Mouse (Mus musculus) MEL (cell line): ENCODE results near the gene Gm20388. TPM values are rescaled to one million over a fixed set of nuclear protein-coding genes. Genes with fewer than 3 reads are reported as not detected.
A peak's percentile ranks its signal among the peaks of the same experiment; 100 is the strongest.

ENCODE experiments used
- DNase-seq: peaks from one replicate; pipeline ENCODE4 v3.0.0; 2011; ENCODE audit warnings: low read depth, low spot score
- H3K27ac ChIP-seq: 2 replicates; pipeline ENCODE4 v1.5.1; 2012; ENCODE audit warnings: low read depth, mild to moderate bottlenecking, control low read depth, low read length, moderate library complexity; ENCODE audit not compliant: control insufficient read depth
- H3K27me3 ChIP-seq, 2 experiments: fragments of 150-350 bp in 1 of 2; sonication (generic) in 1 of 2; 2 replicates each; pipeline ENCODE4 v1.6.1; 2012; ENCODE audit warnings: low read length in 2 of 2, mild to moderate bottlenecking in 2 of 2, improper control_type of control experiment in 1 of 2, moderate library complexity in 1 of 2; ENCODE audit not compliant: insufficient read depth in 2 of 2, control insufficient read depth in 1 of 2
- H3K36me3 ChIP-seq, 2 experiments: 2 replicates each; pipeline ENCODE4 v1.6.1; 2012 to 2014; ENCODE audit warnings: low read length in 2 of 2, improper control_type of control experiment in 1 of 2, inconsistent platforms in 1 of 2, mild to moderate bottlenecking in 1 of 2; ENCODE audit not compliant: insufficient read depth in 2 of 2, control insufficient read depth in 1 of 2
- H3K4me1 ChIP-seq, 2 experiments: fragments of 150-350 bp in 1 of 2; sonication (generic) in 1 of 2; 2 replicates each; pipeline ENCODE4 v1.6.1; 2012; ENCODE audit warnings: low read length in 2 of 2, improper control_type of control experiment in 1 of 2, mild to moderate bottlenecking in 1 of 2; ENCODE audit not compliant: insufficient read depth in 2 of 2, control insufficient read depth in 1 of 2
- H3K4me3 ChIP-seq, 2 experiments: fragments of 150-350 bp in 1 of 2; sonication (generic) in 1 of 2; 2 replicates each; pipeline ENCODE4 v1.5.1; 2012; ENCODE audit warnings: low read depth in 2 of 2, low read length in 2 of 2, mild to moderate bottlenecking in 2 of 2, moderate library complexity in 2 of 2, control low read depth in 1 of 2, improper control_type of control experiment in 1 of 2; ENCODE audit not compliant: control insufficient read depth in 1 of 2, insufficient read depth in 1 of 2
- H3K79me2 ChIP-seq: 2 replicates; pipeline ENCODE4 v1.6.1; 2012; ENCODE audit warnings: mild to moderate bottlenecking, low read length, moderate library complexity; ENCODE audit not compliant: control insufficient read depth, poor library complexity, insufficient read depth
- H3K9ac ChIP-seq: 2 replicates; pipeline ENCODE4 v1.6.1; 2012; ENCODE audit warnings: low read depth, mild to moderate bottlenecking, control low read depth, low read length, moderate library complexity; ENCODE audit not compliant: control insufficient read depth, poor library complexity, severe bottlenecking
- H3K9me3 ChIP-seq: fragments of 150-350 bp; sonication (generic); replicated peaks from 2 replicates; pipeline ENCODE4 v1.6.1; 2012; ENCODE audit warnings: mild to moderate bottlenecking, low read length, improper control_type of control experiment, moderate library complexity; ENCODE audit not compliant: insufficient read depth
- BHLHE40 ChIP-seq: IDR thresholded peaks from 2 replicates; pipeline ENCODE4 v1.6.1; 2012; ENCODE audit warnings: low read depth, mild to moderate bottlenecking, inconsistent platforms, low read length, improper control_type of control experiment, borderline replicate concordance
- CHD1 ChIP-seq: IDR thresholded peaks from 2 replicates; pipeline ENCODE4 v1.6.1; 2012; ENCODE audit warnings: low read depth, mild to moderate bottlenecking, inconsistent platforms, low read length, improper control_type of control experiment
- CHD2 ChIP-seq: IDR thresholded peaks from 2 replicates; pipeline ENCODE4 v1.6.1; 2011; ENCODE audit warnings: low read length, improper control_type of control experiment
- CTCF ChIP-seq, 3 experiments: IDR thresholded peaks in 2 of 3; conservative IDR thresholded peaks in 1 of 3; 2 replicates each; pipeline ENCODE4 v1.5.1; 2011 to 2012; ENCODE audit warnings: low read length in 3 of 3, low read depth in 2 of 3, mild to moderate bottlenecking in 2 of 3, improper control_type of control experiment in 1 of 3, inconsistent platforms in 1 of 3, mixed read lengths in 1 of 3, moderate library complexity in 1 of 3; ENCODE audit not compliant: control insufficient read depth in 1 of 3, insufficient read depth in 1 of 3, poor library complexity in 1 of 3, severe bottlenecking in 1 of 3
- E2F4 ChIP-seq: IDR thresholded peaks from 2 replicates; pipeline ENCODE4 v1.6.1; 2011; ENCODE audit warnings: low read depth, low read length, improper control_type of control experiment, borderline replicate concordance
- ELF1 ChIP-seq: IDR thresholded peaks from 2 replicates; pipeline ENCODE4 v1.6.1; 2014; ENCODE audit warnings: low read depth, mild to moderate bottlenecking, inconsistent platforms, low read length, improper control_type of control experiment, moderate library complexity
- ETS1 ChIP-seq: IDR thresholded peaks from 2 replicates; pipeline ENCODE4 v1.6.1; 2012; ENCODE audit warnings: low read depth, mild to moderate bottlenecking, inconsistent platforms, low read length, improper control_type of control experiment, moderate library complexity
- GABPA ChIP-seq: IDR thresholded peaks from 2 replicates; pipeline ENCODE4 v1.6.1; 2012; ENCODE audit warnings: low read depth, mild to moderate bottlenecking, inconsistent platforms, low read length, improper control_type of control experiment, moderate library complexity
- GATA1 ChIP-seq: IDR thresholded peaks from 2 replicates; pipeline ENCODE4 v1.6.1; 2011; ENCODE audit warnings: low read depth, low read length, improper control_type of control experiment
- HCFC1 ChIP-seq: IDR thresholded peaks from 2 replicates; pipeline ENCODE4 v1.6.1; 2012; ENCODE audit warnings: low read depth, mild to moderate bottlenecking, inconsistent platforms, low read length, improper control_type of control experiment, moderate library complexity
- JUND ChIP-seq: IDR thresholded peaks from 2 replicates; pipeline ENCODE4 v1.6.1; 2011; ENCODE audit warnings: low read depth, mild to moderate bottlenecking, improper control_type of control experiment, low read length
- KAT2A ChIP-seq: conservative IDR thresholded peaks from 2 replicates; pipeline ENCODE4 v1.6.1; 2012; ENCODE audit warnings: low read depth, low read length, improper control_type of control experiment, inconsistent platforms
- MAFK ChIP-seq: IDR thresholded peaks from 2 replicates; pipeline ENCODE4 v1.6.1; 2011; ENCODE audit warnings: low read depth, mild to moderate bottlenecking, low read length, improper control_type of control experiment, borderline replicate concordance
- MAX ChIP-seq: IDR thresholded peaks from 2 replicates; pipeline ENCODE4 v1.6.1; 2011; ENCODE audit warnings: low read length, improper control_type of control experiment
- MAZ ChIP-seq: IDR thresholded peaks from 2 replicates; pipeline ENCODE4 v1.6.1; 2012; ENCODE audit warnings: low read depth, mild to moderate bottlenecking, inconsistent platforms, low read length, improper control_type of control experiment
- MEF2A ChIP-seq: IDR thresholded peaks from 2 replicates; pipeline ENCODE4 v1.6.1; 2014; ENCODE audit warnings: low read depth, mild to moderate bottlenecking, inconsistent platforms, low read length, improper control_type of control experiment; ENCODE audit not compliant: poor library complexity, insufficient replicate concordance, severe bottlenecking; ENCODE audit errors: extremely low read depth
- MXI1 ChIP-seq: IDR thresholded peaks from 2 replicates; pipeline ENCODE4 v1.6.1; 2011; ENCODE audit warnings: mild to moderate bottlenecking, low read depth, low read length, improper control_type of control experiment
- MYB ChIP-seq: IDR thresholded peaks from 2 replicates; pipeline ENCODE4 v1.6.1; 2011; ENCODE audit warnings: mild to moderate bottlenecking, low read depth, low read length, improper control_type of control experiment
- MYC ChIP-seq: IDR thresholded peaks from 2 replicates; pipeline ENCODE4 v1.6.1; 2011; ENCODE audit warnings: low read depth, mild to moderate bottlenecking, low read length, improper control_type of control experiment, moderate library complexity
- NELFE ChIP-seq: IDR thresholded peaks from 2 replicates; pipeline ENCODE4 v1.6.1; 2011; ENCODE audit warnings: low read depth, low read length, improper control_type of control experiment
- NRF1 ChIP-seq: IDR thresholded peaks from 2 replicates; pipeline ENCODE4 v1.6.1; 2014; ENCODE audit warnings: low read depth, mild to moderate bottlenecking, inconsistent platforms, low read length, improper control_type of control experiment, moderate library complexity; ENCODE audit not compliant: poor library complexity, insufficient read depth, severe bottlenecking
- POLR2A ChIP-seq, 2 experiments: IDR thresholded peaks; 2 replicates each; pipeline ENCODE4 v1.6.1; 2011 to 2012; ENCODE audit warnings: low read length in 2 of 2, mild to moderate bottlenecking in 2 of 2, control low read depth in 1 of 2, improper control_type of control experiment in 1 of 2, low read depth in 1 of 2, moderate library complexity in 1 of 2; ENCODE audit not compliant: control insufficient read depth in 1 of 2, insufficient read depth in 1 of 2, poor library complexity in 1 of 2
- POLR2AphosphoS2 ChIP-seq: IDR thresholded peaks from 2 replicates; pipeline ENCODE4 v1.6.1; 2011; ENCODE audit warnings: low read length, improper control_type of control experiment
- POLR2AphosphoS5 ChIP-seq: IDR thresholded peaks from 2 replicates; pipeline ENCODE4 v1.6.1; 2012; ENCODE audit warnings: low read depth, borderline replicate concordance, mild to moderate bottlenecking, inconsistent platforms, low read length, moderate library complexity, mixed read lengths
- RAD21 ChIP-seq: IDR thresholded peaks from 2 replicates; pipeline ENCODE4 v1.6.1; 2011; ENCODE audit warnings: mild to moderate bottlenecking, low read depth, low read length, improper control_type of control experiment
- RCOR1 ChIP-seq: IDR thresholded peaks from 2 replicates; pipeline ENCODE4 v1.6.1; 2012; ENCODE audit warnings: low read depth, mild to moderate bottlenecking, inconsistent platforms, low read length, improper control_type of control experiment
- SIN3A ChIP-seq: IDR thresholded peaks from 2 replicates; pipeline ENCODE4 v1.6.1; 2012; ENCODE audit warnings: low read length, improper control_type of control experiment, inconsistent platforms
- SMC3 ChIP-seq: IDR thresholded peaks from 2 replicates; pipeline ENCODE4 v1.6.1; 2011; ENCODE audit warnings: low read depth, low read length, improper control_type of control experiment
- TAL1 ChIP-seq: IDR thresholded peaks from 2 replicates; pipeline ENCODE4 v1.6.1; 2012; ENCODE audit warnings: mild to moderate bottlenecking, inconsistent platforms, low read length, moderate library complexity, mixed read lengths
- TBP ChIP-seq: IDR thresholded peaks from 2 replicates; pipeline ENCODE4 v1.8.0; 2011; ENCODE audit warnings: low read depth, low read length, improper control_type of control experiment
- TCF12 ChIP-seq: IDR thresholded peaks from 2 replicates; pipeline ENCODE4 v1.6.1; 2014; ENCODE audit warnings: low read depth, mild to moderate bottlenecking, inconsistent platforms, low read length, improper control_type of control experiment, moderate library complexity
- UBTF ChIP-seq: IDR thresholded peaks from 2 replicates; pipeline ENCODE4 v1.6.1; 2012; ENCODE audit warnings: low read depth, mild to moderate bottlenecking, inconsistent platforms, low read length, improper control_type of control experiment, moderate library complexity, borderline replicate concordance; ENCODE audit not compliant: insufficient read depth
- ZC3H11A ChIP-seq: IDR thresholded peaks from 2 replicates; pipeline ENCODE4 v1.6.1; 2012; ENCODE audit warnings: low read depth, mild to moderate bottlenecking, inconsistent platforms, low read length, improper control_type of control experiment
- ZKSCAN1 ChIP-seq: IDR thresholded peaks from 2 replicates; pipeline ENCODE4 v1.6.1; 2012; ENCODE audit warnings: low read depth, mild to moderate bottlenecking, inconsistent platforms, low read length, improper control_type of control experiment, moderate library complexity
- ZMIZ1 ChIP-seq: IDR thresholded peaks from 2 replicates; pipeline ENCODE4 v1.6.1; 2012; ENCODE audit warnings: low read depth, mild to moderate bottlenecking, inconsistent platforms, low read length, improper control_type of control experiment, moderate library complexity
- ZNF384 ChIP-seq: IDR thresholded peaks from 2 replicates; pipeline ENCODE4 v1.6.1; 2012; ENCODE audit warnings: low read depth, mild to moderate bottlenecking, inconsistent platforms, low read length, improper control_type of control experiment
- polyA plus RNA-seq, 2 experiments: library from polyadenylated mRNA; stranded (reverse) in 1 of 2; unstranded in 1 of 2; fragments of >175 nt in 1 of 2; fragments of >200 nt in 1 of 2; gene quantifications; 2 replicates each; pipeline versions ENCODE4 v1.2.1 to v1.2.4; 2012; ENCODE audit warnings: low replicate concordance in 2 of 2, low read depth in 1 of 2; ENCODE audit not compliant: insufficient read length in 2 of 2, insufficient read depth in 1 of 2, missing spikeins in 1 of 2
- total RNA-seq: library from RNA; depleted of rRNA; stranded (reverse); fragments of 300-350 nt; gene quantifications from 2 replicates; pipeline ENCODE4 v1.2.3, GENCODE M21; 2012

Gm20388 gene
- total and polyA plus RNA-seq, 3 experiments = 11.1 to 17.8 TPM; not detected in 1

DNA sequence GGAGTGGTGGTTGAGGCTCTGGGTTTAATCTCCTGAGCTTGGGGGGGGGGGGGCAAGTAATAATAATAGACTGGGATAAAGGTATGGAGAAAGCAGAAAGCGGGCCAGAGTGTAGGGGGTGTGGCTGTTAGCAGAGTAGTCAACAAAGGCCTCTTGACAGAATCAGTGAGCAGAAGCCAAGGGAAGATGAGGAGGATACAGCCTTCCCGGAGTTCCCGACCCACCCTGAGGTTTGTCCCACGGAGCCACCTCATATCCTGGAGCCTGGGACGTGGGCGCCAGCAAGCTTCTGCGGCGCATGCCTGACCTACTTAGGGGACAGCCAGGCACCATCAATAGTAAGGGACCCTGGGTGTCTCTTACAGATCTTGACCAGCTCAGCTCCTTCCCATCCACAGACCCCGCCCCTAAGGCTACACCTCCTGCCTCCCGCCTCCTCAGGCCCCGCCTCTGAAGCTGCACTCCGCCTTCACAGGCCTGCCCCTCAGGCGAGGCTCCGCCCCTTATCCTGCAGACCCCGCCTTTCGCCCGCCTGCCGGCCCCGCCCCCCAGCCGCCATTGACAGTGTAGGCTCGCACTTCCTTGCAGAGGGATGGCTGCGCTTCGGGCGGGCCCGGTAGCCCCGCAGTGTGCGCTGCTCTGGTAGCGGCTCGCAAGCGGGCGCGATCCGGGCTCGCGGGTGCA, 48.8 kb upstream of the Gm20388 start, which contains the start of gene Klhl36:
Gene Klhl36 (plus strand): TSS at position 561 of the 684 bp plus-strand sequence.
- DNase-seq = peak; percentile 93
- TF ChIP-seq ZNF384 (no peak), MEF2A (no peak), TCF12 (peak; percentile 27), ZC3H11A (no peak), MAFK (no peak), KAT2A (no peak), POLR2AphosphoS5 (no peak), SMC3 (no peak), SIN3A (peak; percentile 28; the same call in 1 of the 2 replicates), NELFE (peak; percentile 66), POLR2A (IDR thresholded peaks at IDR 0.05; ENCODE audit: control insufficient read depth in 1 of 2, insufficient read depth in 1 of 2, low read depth in 1 of 2, low read length in 2 of 2, poor library complexity in 1 of 2) (peak; percentile 49 to 64; a peak in 2 of 4 replicates), ZMIZ1 (no peak), MYB (no peak), TAL1 (no peak), BHLHE40 (no peak), GABPA (no peak), POLR2AphosphoS2 (peak; percentile 29; the same call in 1 of the 2 replicates), CHD1 (no peak), JUND (no peak), MAX (no peak), HCFC1 (no peak), RCOR1 (no peak), MXI1 (peak; percentile 52; the same call in 1 of the 2 replicates), MYC (no peak), RAD21 (no peak), ETS1 (no peak), E2F4 (no peak), MAZ (no peak; the same call in 1 of the 2 replicates), ZKSCAN1 (no peak), UBTF (0 out of 2 replicates have a peak, but pooled peaks have one; percentile 41), NRF1 (0 out of 2 replicates have a peak, but pooled peaks have one; percentile 17), CTCF (IDR thresholded peaks at IDR 0.05 in 2 of 3, conservative IDR thresholded peaks at IDR 0.05 in 1 of 3; ENCODE audit: control insufficient read depth in 1 of 3, insufficient read depth in 1 of 3, low read depth in 2 of 3, low read length in 3 of 3, poor library complexity in 1 of 3, severe bottlenecking in 1 of 3) (no peak), TBP (no peak), CHD2 (no peak), ELF1 (peak; percentile 60), GATA1 (no peak)
- H3K36me3 ChIP-seq = peaks cover 0 to 2% of the 10 kb centered on the region in 2 experiments; a peak in 1 of 4 replicates
- no peaks in the 10 kb centered on the region; the same call in 1 of the 2 replicates for H3K79me2 ChIP-seq
- H3K27ac ChIP-seq = no peak within 1 kb of the TSS
- H3K9me3 ChIP-seq = no peaks in the 10 kb centered on the region
- peak within 1 kb of the TSS; percentile 67 to 94 for H3K4me3 ChIP-seq
- no peaks in the 10 kb centered on the region for H3K27me3 ChIP-seq
- peaks cover 2 to 16% of the 10 kb centered on the region in 2 experiments for H3K4me1 ChIP-seq
- H3K9ac ChIP-seq = peak within 1 kb of the TSS; percentile 72
